Mouse (Mus musculus) adrenal gland, postnatal 14 days (tissue): ENCODE measurements around the gene Nkain4. TPM values are rescaled to one million over a fixed set of nuclear protein-coding genes. Genes with fewer than 3 reads are reported as not detected.

ENCODE experiments used
- DNase-seq: peaks from one replicate; pipeline ENCODE4 v3.0.0; 2021; ENCODE audit warnings: mixed read lengths
- total RNA-seq: library from RNA; stranded (reverse); gene quantifications from 2 replicates; pipeline ENCODE4 v1.2.3, GENCODE M21; 2021

The Nkain4 gene
- total RNA-seq, 1 experiment from 2014 or later = 5.2 TPM

DNA sequence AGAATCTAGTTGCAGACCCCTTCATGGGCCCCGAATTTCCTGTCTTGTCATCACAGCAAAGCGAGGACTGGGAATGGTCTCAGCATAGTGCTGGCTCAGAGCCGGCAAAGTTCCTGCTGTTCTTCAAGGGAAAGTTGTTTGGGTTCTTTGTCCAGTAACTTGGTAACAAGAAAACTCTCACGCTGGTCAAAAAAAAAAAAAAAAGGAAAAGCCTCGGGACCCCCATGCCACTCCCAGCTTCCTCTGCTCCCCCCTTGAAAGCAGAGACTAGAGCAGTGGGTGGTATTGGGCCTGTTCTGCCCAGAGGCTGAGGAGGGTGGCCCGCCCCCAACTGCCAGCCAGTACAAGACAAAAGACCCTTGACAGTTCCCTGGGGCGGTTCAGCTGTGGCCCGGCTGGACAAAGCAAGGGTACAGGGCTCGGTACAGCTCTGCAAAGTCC, 1.7 kb downstream of the Nkain4 start:
- no peak for DNase-seq

DNA sequence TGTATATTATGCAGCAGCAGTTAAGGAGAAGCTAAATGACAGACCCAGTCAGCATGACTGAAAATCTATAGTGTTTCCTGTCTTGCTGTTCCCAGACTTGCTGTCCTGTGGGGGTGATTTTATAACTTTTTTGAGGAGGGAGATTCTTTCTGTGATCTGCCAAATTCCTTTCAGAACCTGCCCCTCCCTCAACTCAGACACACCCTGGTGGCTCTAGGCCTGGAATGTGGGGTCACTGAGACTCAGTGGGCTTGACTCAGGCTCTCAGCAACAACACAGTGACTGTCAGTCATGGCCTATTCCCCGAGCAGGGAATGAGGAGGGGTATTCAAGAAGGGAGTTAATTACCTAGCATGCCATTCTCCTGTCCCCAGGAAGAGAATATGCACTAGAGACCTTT, 4.6 kb downstream of the Nkain4 start:
- DNase-seq = no peak

DNA sequence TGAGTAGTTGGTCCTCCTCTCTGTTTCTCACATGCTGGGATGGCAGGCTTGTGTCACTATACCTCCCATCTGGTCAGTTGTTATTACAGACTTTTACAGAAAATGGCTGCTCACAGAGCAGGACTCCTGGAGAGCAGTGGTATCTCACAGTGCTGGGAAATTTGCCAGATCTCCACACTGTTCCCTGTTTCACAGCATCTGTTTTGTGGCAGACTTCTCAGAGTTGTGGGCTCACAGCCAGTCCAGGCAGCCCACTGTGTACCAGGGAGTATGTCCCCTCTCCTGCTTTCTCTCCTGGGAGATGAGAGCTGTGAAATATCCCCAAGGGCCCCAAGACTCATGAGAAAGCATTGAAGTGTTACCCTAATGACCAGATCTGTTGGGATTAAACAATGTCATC, 12.6 kb downstream of the Nkain4 start:
- no peak for DNase-seq

DNA sequence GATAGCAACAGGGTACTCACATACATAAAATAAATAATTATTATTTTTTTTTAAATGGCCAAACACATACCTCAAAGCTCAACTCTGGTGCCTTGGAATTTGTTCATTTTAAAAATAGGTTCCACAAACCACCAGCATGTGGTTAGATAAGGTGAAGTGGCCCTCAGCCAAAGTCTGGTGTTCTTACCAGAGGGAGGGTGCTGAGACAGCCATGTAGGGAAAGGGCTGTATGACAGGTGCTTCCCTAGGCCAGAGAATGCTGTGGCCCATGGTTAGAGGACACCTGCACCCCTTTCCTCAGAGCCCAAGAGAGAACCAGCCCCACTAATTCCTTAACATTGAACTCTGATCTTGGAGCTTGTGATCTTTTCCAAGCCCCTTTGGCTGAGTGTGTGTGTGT, 14.3 kb downstream of the Nkain4 start:
- no peak for DNase-seq

DNA sequence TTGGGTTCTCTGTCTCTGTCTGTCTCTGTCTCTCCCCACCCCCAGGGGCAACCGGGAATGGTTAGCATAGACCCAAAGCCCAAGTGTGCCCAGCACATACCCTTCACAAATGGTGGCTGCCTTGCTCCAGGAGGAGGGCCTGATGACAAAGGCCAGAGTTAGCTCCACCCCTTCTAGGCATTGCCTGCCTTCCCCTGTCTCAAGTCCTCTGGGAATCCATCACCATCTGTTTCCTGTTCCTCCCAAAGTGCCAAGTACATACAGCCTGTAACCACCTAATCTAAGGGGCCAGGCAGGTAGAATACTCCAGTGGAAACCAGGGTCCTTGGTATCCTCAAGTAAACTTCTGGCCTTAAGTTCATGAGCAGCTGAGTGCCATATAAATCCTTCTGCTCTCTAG, 22.1 kb downstream of the Nkain4 start:
- DNase-seq = no peak

DNA sequence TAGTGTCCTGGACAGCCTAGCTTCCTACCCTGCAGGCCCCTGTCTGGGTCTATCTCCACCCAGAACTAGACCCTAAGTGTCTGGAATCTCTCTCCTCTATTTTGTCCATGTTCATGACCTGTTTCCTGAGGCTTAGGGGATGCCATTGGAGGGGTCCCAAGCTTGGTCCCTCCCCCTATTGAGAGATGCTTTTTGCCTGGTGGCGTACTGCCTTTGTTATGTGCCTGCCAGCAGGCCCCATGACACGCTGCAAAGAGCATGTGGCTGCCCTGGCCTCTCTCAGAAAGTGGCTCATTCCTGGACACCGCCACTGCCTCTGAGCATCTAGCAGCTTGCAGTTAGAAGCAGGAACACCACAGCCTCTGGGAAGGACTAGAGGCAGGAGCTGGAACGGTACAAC, 25.8 kb downstream of the Nkain4 start, which contains the start of gene Birc7:
Gene Birc7, plus strand, starts transcription at position 301 of the 400 bp plus-strand sequence.
- DNase-seq = no peak

DNA sequence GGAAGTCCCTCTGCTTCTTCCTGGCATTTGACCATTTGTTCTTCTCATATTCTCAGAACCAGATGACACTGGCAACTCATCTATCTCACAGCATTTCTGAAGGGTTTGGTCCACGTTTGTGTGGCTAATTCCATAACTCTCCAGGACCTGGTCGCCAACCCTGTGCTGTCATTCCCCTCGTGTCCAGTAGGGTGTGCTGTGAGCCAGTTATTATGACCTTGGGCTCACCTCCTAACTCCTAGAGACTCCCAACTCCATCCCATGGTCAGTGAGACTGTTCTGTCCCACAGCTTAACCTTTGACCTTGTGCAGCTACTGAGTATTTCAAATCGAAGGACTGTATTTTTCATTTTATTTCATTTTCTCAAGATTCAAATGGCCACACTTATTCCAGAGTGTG, 29.3 kb downstream of the Nkain4 start:
- peak; percentile 80 for DNase-seq

DNA sequence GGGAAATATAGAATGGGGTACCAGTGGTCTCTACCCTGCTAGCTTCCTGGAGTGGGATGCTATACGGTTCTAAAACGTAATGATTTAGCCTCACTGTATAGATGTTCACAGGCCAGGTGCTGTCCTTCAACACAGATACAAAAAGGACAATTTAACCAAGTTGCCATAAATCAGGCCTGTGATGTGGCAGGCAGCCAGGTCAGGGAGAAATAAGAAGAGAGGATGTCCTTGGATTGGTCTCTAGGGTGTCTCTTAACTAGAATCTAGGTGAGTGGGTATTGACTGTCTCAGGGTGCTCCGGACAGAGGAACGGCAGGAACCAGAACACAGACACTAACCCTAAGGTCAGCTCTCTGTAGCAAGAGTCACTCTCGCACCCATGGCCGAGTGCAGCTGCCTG, 31.8 kb downstream of the Nkain4 start:
- DNase-seq = peak; percentile 26

DNA sequence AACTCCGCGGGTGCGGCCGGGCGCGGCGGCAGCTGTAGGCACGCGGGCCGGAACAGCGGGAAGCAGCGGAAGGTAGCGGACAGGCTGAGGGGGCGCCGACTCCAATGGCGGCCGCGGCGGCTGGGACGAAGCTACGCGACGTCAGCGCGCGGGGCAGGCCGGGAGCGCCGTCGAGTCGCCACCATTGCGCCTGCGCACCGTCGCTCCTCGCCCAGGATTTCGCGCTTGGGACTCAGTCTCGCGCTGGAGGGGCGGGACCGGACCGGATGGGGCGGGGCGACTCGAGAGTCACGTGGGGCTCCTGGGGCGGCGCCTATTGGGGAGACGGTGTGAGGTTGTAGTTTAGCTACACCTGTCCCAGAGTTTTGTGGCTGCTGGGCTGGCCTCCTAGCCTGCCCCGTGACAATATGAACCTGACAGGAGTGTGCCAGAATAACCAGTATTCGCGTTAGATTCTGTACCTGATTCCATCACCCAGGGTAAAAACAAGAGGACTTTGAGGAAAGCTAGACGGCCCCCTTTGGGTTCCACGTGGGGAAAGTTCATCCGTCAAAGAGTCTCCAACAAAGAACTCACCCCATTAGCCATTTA, 33.6 kb downstream of the Nkain4 start, which contains the start of gene Ythdf1:
Gene Ythdf1, minus strand, starts transcription at position 140 of the 591 bp plus-strand sequence.
- peak; percentile 99 for DNase-seq

DNA sequence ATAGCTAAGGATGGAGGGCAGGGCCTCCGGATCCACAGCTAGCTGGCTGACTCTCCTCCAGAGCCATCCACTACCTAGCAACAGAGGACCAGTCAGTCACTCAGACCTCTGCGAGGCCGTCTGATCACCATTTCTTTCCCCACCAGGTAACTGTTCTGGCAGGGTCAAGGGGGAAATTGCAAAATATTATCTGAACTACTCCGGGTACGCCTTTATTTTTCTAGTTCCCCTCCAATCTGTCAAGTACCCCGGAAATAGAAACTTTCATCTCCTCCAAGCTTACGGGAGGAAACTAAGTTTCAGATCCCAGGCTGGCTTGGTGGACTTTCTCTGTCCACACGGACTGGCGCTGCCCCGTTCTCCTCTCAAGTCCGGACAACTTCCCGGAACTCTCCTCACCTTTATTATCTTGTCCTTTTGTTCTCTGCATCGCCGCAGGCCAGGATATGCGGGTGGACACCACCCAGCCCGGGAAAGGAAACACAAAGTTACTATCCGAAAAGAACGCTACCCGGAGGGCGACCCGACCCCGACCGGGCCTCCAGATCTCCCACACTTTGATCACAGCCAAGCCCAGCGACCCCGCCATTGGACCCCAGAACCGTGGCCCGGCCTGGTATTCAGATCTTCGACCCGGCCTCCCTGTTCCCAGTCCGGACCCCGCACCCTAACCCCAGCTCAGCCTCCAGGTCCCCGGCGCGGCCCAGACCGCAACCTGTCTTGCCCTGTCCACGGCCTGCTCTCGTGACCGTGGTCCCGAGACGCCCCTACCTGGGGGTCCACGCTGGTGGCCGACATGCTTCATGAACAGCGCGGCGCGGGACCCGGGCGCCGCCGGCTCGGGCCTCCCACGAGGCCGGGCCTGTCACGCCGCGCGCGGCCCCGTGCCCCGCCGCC, 34.3 kb downstream of the Nkain4 start:
- peak; percentile 52 for DNase-seq

DNA sequence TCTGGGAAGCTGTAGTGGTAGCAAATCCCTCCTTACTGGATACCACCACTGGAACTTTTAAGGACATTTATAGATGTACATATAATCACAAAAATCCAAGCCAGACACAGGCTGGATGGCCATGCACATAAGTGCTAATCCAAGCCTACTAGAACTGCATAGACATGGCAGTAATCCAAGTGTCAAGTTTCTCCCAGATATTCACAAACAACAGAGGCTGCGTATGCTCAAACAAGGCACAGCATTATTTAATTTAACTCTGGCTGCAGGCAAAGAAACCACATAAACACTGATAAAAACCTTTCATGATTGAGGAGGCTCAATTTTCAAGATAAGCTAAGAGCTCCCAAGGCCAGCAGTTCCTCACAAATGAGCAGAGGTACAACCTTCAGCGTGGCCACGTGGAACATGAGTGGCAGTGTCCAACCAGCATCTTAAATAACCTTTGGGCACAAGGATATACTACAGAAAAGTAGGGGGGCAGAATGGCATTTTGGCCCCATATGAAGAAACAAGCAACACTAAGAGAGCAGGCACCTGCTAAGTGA, 38.5 kb downstream of the Nkain4 start:
- no peak for DNase-seq

DNA sequence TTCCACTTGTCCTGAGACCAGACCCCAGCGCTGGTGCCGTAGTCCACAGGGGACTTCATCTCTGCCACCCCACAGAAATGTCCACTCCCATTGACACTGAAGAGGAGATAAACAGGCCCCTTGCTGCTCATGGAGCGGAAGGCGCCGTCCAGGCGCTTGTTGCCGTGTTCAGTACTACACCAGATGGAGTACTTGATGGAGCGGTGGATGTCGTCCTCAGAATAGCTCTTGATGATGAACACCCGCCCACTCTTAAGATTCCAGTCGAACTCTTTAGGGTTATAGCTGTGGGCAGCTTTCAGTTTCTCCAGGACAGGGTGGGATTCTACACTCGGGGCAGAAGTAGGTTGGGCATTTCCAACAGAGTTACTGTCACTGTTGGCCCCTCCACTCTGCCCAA, 43.6 kb downstream of the Nkain4 start:
- no peak for DNase-seq

DNA sequence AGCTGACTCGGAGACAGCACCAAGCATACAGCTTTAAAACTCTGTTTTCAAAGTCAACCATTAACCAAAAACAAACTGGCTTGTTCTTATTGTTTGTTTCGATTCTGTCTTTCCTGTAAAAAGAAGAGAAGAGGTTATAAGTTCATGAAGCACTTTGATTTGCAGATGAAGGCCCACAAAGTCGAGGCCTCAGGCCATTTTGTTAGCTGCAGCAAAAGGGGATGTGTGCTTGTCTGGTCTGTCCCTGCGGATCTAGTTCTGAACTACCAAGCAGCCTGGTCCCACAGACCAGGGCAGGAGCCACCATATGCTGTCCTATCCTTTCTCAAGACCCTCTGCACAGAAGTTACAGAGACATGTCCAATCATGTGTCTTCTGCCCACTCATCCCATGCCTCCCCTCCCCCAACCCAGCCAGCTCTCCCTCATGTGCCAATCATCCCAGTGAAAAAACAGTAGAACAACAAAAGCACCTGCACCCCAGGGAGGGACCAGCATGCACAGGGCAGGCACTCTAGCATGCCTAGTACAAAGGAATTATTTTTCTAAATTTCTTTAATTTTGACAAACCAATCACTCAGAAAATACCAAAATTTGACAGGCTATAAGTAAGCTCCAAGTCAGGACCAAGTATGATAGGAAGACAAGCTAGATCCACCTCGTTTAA, 48.8 kb downstream of the Nkain4 start:
- DNase-seq = no peak

DNA sequence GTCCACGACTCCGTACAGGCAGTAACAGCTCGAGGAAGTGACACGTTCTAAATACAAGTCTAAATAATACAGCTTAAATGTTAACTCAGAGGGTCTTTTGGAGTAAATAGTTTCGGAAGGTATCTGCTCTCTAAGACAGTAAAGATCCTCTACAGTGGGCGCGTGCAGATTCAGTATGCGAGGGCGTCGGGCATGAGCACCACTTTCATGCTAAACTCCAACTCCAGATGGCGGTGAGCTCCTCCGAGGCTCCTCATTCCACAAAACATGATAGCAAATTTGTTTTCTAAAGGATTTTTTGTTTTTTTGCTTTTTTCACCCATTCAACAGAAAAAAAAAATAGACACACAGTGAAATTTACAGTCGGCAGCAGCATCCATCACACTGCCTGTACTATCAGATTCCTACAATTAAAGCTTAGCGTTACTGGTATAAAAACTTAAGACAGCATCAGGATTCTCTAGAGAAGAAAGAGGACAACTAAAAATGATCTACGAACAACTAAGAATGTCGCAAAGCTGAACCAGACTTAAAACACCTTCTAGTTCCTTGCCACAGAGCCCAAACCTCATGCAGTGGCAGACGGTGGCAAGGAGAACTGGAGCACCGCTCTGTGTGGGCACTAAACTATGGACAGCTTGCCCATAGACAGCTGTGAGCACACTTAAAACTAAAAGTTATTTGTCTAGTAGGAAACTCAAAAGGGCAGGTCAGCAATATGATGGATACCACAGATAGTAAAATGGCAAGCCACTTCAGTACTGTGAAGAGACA, 49.9 kb downstream of the Nkain4 start:
- no peak for DNase-seq

DNA sequence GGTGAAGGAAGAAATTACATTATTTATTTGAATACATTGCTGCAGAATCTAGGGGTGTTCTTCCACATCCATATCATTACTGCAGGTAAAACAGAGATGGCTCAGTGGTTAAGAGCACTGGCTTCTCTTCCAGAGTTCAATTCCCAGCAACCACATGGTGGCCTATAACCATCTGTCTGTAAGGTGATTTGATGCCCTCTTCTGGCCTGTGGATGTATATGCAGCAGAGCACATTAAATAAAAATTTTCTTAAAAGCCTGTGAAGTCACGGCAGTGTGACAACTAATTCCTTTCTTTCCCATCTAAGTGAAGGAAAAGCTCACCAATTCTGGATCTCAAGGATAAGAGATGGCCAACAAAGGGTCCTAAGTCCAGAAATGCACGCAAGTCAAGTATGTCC, 52.4 kb downstream of the Nkain4 start:
- no peak for DNase-seq

DNA sequence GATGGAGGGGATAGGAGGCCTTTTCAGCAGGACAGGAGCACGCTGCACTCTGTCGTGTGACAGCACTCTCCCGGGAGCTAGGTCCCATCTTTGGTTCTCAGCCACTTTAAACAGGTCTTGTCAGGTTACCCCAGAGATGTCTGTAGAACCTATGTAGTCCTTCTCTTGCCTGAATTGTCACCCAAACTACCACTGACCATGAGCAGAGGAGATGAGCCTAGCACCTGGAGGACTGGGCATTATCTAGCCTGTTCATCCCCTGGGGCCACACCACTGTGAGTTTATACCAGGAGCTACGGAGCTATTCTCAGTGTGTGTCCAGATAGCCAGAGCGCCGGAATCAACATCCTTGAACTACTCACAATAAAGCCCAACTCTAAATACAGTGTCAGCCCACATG, 56.6 kb downstream of the Nkain4 start:
- DNase-seq = no peak

DNA sequence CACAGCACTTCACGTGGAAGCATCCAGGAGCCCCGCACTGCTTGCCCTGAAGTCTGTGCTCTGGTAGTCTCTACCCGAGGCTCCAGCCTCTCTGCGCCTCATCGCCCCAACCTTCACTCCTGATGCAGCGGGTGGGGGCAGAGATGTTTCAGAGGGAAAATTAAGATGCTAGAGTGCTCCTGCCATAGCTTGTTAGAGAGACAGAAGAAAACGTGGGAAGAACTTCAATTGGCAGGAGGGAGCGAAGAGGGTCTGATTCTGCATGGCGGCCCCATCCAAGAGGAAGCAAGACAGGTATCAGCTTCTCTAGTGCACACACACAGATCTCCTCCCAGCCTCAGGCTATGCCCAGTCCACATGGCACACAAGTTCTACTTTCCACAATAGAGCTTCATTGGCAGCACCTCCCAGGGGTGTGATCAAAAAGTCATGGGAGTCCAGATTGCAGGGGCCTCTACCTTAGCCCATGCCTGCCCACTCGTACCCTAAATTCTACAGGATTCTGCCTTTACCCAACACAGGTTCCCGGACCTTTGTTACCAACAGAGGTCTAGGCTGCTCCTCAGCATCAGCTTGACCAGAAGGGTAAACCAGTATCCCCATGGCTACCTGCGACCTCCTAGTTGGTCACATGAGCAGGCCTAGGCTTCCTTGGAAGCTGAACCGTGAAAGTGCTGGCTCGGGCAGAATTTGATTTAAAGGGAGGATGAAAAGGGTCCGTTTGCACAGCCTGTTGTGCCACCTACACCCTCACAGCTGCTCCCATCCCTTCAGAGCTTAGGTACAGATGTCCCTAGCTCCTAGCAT, 57.5 kb downstream of the Nkain4 start:
- DNase-seq = no peak

DNA sequence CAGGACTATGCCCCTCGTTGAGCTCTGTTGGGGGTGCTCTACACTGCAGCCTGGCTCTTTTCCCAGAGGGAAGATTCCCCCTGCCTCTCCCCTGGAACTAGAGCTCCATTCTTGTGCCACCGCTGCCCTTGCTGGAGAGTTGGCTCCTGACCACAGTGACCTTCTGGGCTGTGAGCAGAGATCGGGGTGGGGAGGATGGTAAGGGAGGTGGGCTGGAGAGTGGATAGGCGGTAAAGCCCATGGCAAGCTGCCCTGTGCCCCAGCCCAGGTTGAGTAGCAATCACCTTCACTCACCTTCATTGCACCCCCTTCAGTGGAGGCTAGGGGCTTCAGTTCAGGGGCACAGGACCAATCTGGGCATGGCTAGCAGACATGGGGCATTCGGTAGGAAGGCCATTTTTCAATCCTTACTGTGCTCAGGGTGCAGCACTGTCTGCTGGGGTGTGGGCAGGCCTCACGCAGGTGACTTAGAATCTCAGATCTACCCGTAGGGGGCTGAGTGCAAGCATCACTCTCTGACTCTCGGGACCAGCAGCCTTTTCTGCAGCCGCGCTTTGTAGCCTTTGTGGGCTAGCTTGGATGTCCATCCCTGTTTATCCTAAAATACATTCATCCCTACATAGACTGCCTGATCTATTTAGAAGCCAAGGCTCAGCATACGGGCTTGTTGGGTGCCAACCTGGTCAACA, 58.5 kb downstream of the Nkain4 start:
- DNase-seq = no peak

DNA sequence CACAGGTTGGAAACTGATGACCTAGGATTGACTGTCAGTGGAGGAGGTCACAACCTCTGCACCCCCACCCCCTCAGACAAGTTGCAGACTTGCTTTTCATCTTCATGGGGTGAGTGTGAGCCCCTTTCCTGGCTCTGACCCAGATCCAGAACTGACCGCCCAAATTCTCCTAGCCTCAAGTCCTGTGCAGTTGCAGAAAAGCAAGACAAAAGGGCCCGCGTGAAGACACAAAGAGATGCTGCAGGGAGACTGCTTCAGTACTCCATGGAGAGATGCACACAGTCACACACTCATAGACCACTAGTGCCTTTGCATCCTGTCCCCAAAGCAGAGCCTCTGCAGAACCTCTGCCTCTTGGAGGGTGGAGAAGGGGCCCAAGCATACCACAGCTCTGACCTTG, 59.2 kb downstream of the Nkain4 start:
- no peak for DNase-seq

DNA sequence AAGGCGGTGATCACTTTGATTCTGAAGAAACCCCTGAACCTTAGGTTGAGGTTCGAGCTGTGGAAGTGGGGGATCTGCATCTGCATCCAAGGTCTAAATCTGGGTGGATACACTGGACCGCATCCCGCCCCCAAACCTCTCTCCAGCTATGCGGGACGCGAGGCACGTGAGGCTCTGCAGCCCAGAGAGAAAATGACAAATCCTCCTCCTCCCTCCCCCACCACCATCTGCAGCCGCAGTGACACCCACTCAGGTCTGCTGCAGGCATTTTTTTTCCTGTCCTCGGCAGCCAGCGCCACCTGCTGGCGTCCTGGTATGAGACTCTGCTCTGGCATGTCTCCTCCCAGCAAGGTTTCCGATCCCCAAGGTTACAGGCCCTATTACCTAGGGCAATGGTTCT, 59.8 kb downstream of the Nkain4 start:
- DNase-seq = peak; percentile 72
